Mouse (Mus musculus) hindbrain, embryonic 11.5 days (tissue): Measurements from ENCODE around the gene Npas3. TPM values are rescaled to one million over a fixed set of nuclear protein-coding genes. Genes with fewer than 3 reads are reported as not detected.
A peak's percentile ranks its signal among the peaks of the same experiment; 100 is the strongest.

Experiments used
- ATAC-seq: fragments of 200-750 bp; cut with Nextera tagmentation; 2 replicates; pipeline ENCODE4 v1.8.0; 2017; ENCODE audit warnings: mild to moderate bottlenecking, moderate TSS enrichment, moderate library complexity; ENCODE audit not compliant: low FRiP score
- DNase-seq: peaks from one replicate; pipeline ENCODE4 v3.0.0-alpha.2; 2015; ENCODE audit warnings: low spot score
- H3K27ac ChIP-seq: fragments of 300-500 bp; sonication (generic); 2 replicates; pipeline ENCODE4 v1.5.1; 2014; ENCODE audit warnings: mild to moderate bottlenecking, low read depth, low read length
- H3K27me3 ChIP-seq: fragments of 300-500 bp; sonication (generic); 2 replicates; pipeline ENCODE4 v1.6.1; 2014; ENCODE audit warnings: mild to moderate bottlenecking, low read length, moderate library complexity, mixed read lengths; ENCODE audit not compliant: control insufficient read depth, insufficient read depth
- H3K36me3 ChIP-seq: fragments of 300-500 bp; sonication (generic); 2 replicates; pipeline ENCODE4 v1.6.1; 2014; ENCODE audit warnings: mild to moderate bottlenecking, low read length, moderate library complexity, mixed read lengths; ENCODE audit not compliant: control insufficient read depth, insufficient read depth
- H3K4me1 ChIP-seq: fragments of 300-500 bp; sonication (generic); replicated peaks from 2 replicates; pipeline ENCODE4 v1.6.1; 2014; ENCODE audit warnings: low read length, mixed read lengths; ENCODE audit not compliant: control insufficient read depth, insufficient read depth
- H3K4me2 ChIP-seq: fragments of 300-500 bp; sonication (generic); replicated peaks from 2 replicates; pipeline ENCODE4 v1.6.1; 2014; ENCODE audit warnings: mild to moderate bottlenecking, low read depth, low read length
- H3K4me3 ChIP-seq: fragments of 300-500 bp; sonication (generic); 2 replicates; pipeline ENCODE4 v1.5.1; 2014; ENCODE audit warnings: low read depth, low read length
- H3K9ac ChIP-seq: fragments of 300-500 bp; sonication (generic); 2 replicates; pipeline ENCODE4 v1.6.1; 2014; ENCODE audit warnings: low read depth, low read length
- H3K9me3 ChIP-seq: fragments of 300-500 bp; sonication (generic); 2 replicates; pipeline ENCODE4 v1.6.1; 2016; ENCODE audit warnings: low read length; ENCODE audit not compliant: control insufficient read depth
- WGBS: fragments of 180-500 bp; shearing (Covaris S2); extraction: QIAGEN DNeasy Blood & Tissue Kit; methylation state at CpG from one replicate; pipeline ENCODE4 v1.1.7; 2014; 5-methylcytosine and 5-hydroxymethylcytosine counted together
- polyA plus RNA-seq: library from polyadenylated mRNA; unstranded; fragments of >200 nt; fragmentation: Nextera tagmentation; extraction: Ambion mirVana; gene quantifications from 2 replicates; pipeline ENCODE4 v1.2.1, GENCODE M21; 2014

The Npas3 gene
- polyA plus RNA-seq, 1 experiment from 2014 or later = 19.7 TPM

DNA sequence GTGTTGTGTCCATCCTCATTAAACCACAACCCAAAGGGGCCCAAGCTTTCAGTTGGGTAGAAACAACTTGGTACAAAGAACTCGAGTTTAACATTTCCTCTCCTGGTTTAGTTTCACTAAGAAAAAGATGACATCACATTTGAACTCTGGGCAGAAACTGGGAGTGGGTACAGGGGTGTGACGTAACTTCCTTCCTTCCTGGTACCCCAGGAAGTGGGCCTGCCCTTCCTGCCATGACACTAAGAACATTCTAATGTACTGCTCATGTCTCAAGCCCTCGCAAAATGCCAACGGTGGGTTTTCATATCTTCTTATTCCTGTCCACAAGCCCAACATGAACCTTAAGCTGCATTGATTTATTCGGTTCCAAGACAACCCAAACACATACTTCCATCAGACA lies 715.1 kb downstream of the Npas3 start:
- H3K9ac ChIP-seq = no peak overlapping the region
- H3K4me1 ChIP-seq = no peaks in the 10 kb centered on the region
- H3K27me3 ChIP-seq = no peaks in the 10 kb centered on the region
- H3K27ac ChIP-seq = no peak overlapping the region
- H3K4me2 ChIP-seq = no peak overlapping the region
- WGBS = 87% methylated on average over 5 of the region's 5 CpGs
- H3K36me3 ChIP-seq = no peaks in the 10 kb centered on the region
- H3K9me3 ChIP-seq = no peaks in the 10 kb centered on the region
- H3K4me3 ChIP-seq = no peak overlapping the region
- DNase-seq (no peak), ATAC-seq (no peak)

DNA sequence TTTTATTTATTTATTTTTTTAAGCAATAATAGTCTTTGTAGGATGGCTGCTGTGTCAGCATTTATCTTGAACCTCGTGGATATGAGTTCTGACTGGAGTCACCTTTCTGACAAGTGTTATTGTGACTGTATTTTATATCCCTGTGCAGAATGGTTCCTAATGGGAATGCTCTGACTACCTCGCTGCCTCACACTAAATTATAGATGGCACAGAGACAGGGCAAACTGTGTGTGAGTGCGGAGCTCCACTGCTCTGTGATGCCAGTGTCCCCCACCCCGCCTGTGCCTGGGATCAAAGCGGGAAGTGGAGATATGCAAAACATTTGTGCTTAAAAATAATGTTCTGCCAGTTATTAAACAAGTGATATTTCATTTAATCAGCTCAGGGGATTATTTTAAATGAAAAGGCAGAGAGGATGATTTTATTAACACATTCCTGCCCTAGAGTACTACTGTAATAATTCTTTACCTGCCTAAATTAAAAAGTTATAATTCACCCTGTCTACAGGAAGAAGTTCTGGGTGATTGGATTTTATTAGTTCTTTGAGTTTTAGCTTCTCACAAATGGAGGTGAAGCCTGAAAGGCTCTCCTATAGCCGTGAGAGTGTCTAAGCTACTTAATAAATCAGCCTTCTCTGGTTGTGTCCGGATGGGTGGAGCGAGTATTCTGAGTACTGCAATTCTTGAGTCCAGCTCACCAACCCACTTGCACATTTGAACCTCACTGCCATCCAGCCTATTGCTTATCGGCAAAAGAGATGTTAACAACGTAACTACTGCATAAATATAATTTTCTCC lies 721.1 kb downstream of the Npas3 start:
- H3K27me3 ChIP-seq = no peaks in the 10 kb centered on the region
- ATAC-seq = no peak
- H3K9ac ChIP-seq = no peak overlapping the region
- no peak overlapping the region for H3K4me2 ChIP-seq
- H3K4me1 ChIP-seq = no peaks in the 10 kb centered on the region
- no peak overlapping the region for H3K27ac ChIP-seq
- no peak for DNase-seq
- 86% methylated on average over 10 of the region's 10 CpGs for WGBS
- no peaks in the 10 kb centered on the region for H3K9me3 ChIP-seq
- H3K4me3 ChIP-seq = no peak overlapping the region
- no peaks in the 10 kb centered on the region for H3K36me3 ChIP-seq

DNA sequence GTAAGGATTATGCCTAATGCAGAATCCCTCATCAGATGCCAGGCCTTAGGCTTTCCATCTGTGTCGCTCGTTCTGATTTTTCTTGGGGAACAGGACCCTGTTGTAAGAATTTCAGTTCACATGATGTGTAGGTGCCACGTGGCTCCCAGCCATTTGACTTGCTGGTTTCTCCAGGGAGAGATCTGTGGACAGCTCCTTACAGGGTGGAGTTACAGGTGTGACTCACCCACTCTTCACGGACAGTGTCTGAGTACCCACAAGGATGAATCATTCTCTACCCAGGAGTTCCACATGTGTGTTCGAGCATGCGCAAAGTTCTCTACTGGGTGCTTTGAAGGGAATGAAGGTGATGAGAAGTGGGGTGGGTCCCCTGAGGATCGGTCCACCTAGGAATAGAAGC lies 722.2 kb downstream of the Npas3 start:
- no peak overlapping the region for H3K9ac ChIP-seq
- no peaks in the 10 kb centered on the region for H3K9me3 ChIP-seq
- ATAC-seq (no peak), DNase-seq (no peak)
- no peak overlapping the region for H3K4me3 ChIP-seq
- H3K36me3 ChIP-seq = no peaks in the 10 kb centered on the region
- no peak overlapping the region for H3K4me2 ChIP-seq
- no peaks in the 10 kb centered on the region for H3K27me3 ChIP-seq
- no peaks in the 10 kb centered on the region for H3K4me1 ChIP-seq
- 90% methylated on average over 7 of the region's 7 CpGs for WGBS
- no peak overlapping the region for H3K27ac ChIP-seq

DNA sequence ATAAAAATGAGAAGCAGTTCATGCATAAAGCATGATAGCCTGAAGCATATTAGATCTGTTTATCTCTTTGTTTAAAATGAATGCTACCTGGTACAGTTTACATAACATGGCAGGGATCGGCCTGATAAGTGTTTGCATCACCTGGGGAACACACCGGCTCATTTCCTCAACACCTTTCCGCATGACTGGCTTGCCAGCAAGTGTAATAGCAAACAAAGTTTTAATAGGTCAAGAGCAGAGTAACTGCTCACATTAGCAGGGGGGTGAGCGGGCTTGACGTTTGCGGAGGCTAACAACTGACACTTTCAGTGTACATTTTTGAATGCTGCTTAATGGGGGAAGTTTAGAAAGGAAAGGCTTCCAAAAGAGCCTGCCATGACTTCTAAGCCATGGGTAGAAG lies 724.9 kb downstream of the Npas3 start:
- ATAC-seq = no peak
- Histone ChIP-seq H3K36me3 (no peaks in the 10 kb centered on the region), H3K9me3 (no peaks in the 10 kb centered on the region), H3K4me3 (no peak overlapping the region), H3K27ac (no peak overlapping the region), H3K4me2 (no peak overlapping the region), H3K9ac (no peak overlapping the region), H3K4me1 (no peaks in the 10 kb centered on the region), H3K27me3 (no peaks in the 10 kb centered on the region)
- DNase-seq = no peak
- 81% methylated on average over 6 of the region's 6 CpGs for WGBS

DNA sequence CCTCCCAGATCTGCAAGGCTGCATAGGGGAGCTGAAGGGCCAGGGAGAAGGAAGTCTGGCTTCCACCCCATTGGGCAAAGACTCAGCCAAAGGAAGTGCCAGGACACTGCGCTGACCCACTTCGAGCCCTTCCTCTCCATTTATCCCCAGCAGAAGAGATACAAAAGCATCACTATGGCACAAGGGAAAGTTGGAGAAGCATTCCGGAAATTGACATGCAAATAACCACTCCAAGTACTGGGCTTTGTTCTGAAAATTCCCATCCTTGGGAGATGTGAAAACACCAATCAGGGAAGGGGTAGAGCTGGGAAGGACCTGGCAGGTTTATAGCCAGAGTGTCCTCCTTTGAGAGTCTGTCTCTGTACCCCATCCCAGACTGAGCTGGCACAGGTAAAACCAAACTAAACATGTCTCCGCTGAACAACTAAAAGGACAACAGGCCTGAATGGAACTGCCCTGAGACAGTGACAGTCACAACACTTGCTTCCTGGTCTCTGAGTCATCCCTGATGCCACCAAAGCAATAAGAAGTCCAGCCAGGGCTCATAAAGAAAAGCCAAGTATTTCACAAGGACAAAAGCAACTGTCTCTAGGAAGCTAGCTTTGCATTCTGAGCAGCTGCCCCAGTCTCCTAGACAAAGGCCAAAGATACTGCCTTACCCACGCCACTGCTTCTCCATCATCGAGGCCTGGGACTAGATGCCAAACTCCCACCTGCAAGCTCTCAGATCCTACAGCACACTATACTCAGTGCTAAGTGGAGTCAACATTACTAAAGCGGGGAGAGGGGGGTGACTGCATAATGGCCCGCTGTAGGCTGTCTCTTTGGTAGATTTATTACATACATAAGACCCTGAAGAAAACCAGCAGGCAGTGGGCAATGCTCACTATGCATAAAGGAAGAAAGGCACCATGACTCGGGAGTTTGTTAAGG lies 733.4 kb downstream of the Npas3 start:
- DNase-seq (no peak), ATAC-seq (no peak)
- no peak overlapping the region for H3K9ac ChIP-seq
- H3K27ac ChIP-seq = peak overlapping the region; percentile 31
- no peaks in the 10 kb centered on the region; the same call in 1 of the 2 replicates for H3K4me1 ChIP-seq
- H3K27me3 ChIP-seq = no peaks in the 10 kb centered on the region
- no peak overlapping the region for H3K4me3 ChIP-seq
- H3K36me3 ChIP-seq = no peaks in the 10 kb centered on the region
- no peak overlapping the region for H3K4me2 ChIP-seq
- no peaks in the 10 kb centered on the region for H3K9me3 ChIP-seq
- WGBS = 64% methylated on average over 9 of the region's 9 CpGs

DNA sequence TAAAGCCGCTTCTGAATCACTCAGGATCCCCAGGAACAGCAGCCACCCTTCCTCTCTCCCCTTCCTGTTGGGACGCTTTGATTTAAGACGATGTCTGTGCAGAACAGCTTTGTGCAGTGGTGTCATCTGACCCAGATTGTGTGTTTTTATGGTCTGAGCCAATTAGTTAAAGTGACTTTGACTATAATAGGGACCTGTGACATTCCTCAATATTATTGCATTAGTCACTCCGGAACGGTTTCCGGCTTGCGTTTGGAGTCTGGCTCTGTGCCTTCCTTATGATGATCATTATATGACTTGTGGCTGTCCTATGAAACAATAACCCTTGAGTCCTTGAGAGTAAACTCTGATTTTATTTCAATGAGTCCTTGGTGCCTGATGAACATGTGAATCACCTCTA lies 735.5 kb downstream of the Npas3 start:
- no peak for DNase-seq
- no peaks in the 10 kb centered on the region; the same call in 1 of the 2 replicates for H3K4me1 ChIP-seq
- ATAC-seq = no peak
- no peak overlapping the region for H3K9ac ChIP-seq
- H3K9me3 ChIP-seq = no peaks in the 10 kb centered on the region
- H3K36me3 ChIP-seq = no peaks in the 10 kb centered on the region
- H3K27ac ChIP-seq = no peak overlapping the region
- 91% methylated on average over 7 of the region's 7 CpGs for WGBS
- H3K4me2 ChIP-seq = no peak overlapping the region
- H3K4me3 ChIP-seq = no peak overlapping the region
- H3K27me3 ChIP-seq = no peaks in the 10 kb centered on the region

DNA sequence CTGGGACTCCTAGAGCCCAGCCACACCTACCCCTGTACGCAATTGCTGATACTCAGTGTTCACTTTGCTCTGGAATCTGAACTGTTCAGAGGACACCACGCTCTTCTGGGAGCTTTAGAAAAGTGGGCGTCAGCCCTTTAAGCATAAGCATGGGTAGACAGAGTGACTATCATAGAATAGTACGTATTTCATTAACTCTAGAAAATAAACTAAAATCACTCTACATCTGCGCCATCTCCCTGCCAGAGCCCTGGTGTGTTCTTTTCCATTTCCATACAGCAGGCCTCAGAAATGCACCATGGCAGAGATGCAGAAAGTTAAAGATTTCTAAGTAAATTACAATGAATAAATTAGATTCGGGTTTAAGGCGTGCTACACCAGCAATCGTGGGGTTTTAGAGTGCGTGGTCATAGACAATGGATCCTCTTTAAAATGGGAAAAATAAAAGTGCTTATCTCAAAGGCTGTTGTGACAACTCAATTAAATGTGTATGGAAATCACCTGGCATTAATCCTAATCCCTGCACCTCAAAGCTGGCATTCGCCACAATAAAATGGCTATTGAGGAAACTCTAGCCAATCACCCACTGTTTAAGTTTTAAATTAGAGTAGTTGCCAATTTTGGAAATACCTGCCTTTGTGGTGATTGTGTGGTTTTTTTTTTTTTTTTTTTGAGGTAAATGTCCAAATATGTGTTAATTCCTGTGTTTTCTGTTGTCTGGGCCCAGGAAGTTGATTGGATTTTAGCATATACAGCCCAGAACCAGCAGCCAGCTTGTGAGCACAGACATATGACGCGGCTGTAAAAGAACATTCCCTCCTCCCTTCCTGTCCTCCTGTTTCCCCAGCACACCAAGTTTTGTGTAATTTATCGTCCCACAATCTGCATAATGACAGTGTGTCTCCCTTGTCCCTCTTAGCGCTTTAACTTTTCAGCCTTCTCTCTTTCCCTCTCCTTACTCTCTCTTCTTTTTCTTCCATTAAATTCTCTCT lies 737.7 kb downstream of the Npas3 start:
- Histone ChIP-seq H3K27ac (no peak overlapping the region), H3K9me3 (no peaks in the 10 kb centered on the region), H3K4me3 (no peak overlapping the region), H3K27me3 (no peaks in the 10 kb centered on the region), H3K36me3 (no peaks in the 10 kb centered on the region), H3K4me2 (no peak overlapping the region), H3K4me1 (no peaks in the 10 kb centered on the region; the same call in 1 of the 2 replicates), H3K9ac (no peak overlapping the region)
- no peak for ATAC-seq
- DNase-seq = no peak
- 87% methylated on average over 14 of the region's 14 CpGs for WGBS

DNA sequence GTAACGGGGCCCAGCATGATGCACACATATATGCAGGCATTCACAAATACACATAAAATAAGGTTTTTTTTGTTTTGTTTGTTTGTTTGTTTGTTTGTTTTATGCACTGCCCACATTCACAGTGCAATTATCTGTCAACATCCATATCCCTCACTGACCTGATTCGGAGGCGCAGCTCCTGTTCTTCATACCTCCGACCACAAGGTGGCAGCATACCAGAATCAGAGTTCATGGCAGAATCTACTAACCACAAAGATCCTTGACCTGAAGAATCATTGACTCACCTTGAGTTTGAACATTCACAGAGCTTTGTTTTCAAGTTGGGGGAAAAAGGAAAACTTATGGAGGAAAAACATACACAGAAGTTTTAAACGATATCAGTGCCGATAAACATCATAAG lies 743.9 kb downstream of the Npas3 start:
- no peak overlapping the region for H3K4me3 ChIP-seq
- no peaks in the 10 kb centered on the region for H3K9me3 ChIP-seq
- H3K9ac ChIP-seq = no peak overlapping the region
- ATAC-seq (no peak), DNase-seq (no peak)
- WGBS = 95% methylated on average over 6 of the region's 6 CpGs
- no peak overlapping the region for H3K27ac ChIP-seq
- no peaks in the 10 kb centered on the region for H3K4me1 ChIP-seq
- H3K36me3 ChIP-seq = no peaks in the 10 kb centered on the region
- H3K4me2 ChIP-seq = no peak overlapping the region
- no peaks in the 10 kb centered on the region for H3K27me3 ChIP-seq
